Comparison of ENCODE assay signal across 21 mouse cellular contexts in the genomic region with DNA sequence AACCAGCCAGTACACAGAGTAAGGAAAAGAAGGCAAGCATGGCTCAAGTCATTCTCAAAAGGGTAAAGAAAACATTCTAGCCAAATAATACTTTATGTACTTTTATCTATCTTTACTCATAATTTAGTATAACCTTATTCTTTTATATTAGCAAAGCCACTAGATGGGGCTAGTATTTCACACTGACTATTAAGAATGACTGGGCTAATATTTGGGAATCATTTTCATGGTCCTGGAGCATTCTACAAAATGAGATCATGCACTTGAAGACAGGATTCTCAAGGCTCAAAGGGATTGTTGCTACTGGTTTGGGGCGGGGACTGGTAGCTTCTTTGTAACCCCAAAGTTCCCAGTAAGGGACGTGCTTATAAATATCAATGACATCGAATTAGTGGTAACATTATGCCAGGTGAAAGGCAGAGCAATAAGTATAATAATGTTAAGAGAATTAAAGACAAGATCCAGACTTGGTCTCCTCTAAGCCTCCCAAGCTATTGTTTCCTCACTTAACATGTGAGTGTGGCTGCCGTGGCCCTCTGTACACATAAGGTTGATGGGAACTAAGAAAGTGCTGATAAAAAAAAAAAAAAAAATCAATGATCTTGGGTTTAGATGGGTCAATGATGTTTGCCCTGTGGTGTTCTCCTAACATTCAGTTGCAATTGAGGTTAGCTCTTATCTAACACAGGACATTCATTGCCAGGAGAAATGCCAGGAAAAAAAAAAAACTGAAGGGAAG. TPM values are rescaled to one million over a fixed set of nuclear protein-coding genes. Genes with fewer than 3 reads are reported as not detected.
DNase-seq lines count a peak whose midpoint lies in the region; ATAC-seq and TF ChIP-seq lines count a peak whose summit lies in the region.
"Had no signal": no experiment of that assay in that cellular context is flagged by ENCODE, and none has a peak within 500 bp of the region (broad histone marks: within the 10 kb centered on the region; RNA-seq: fewer than 3 reads in every experiment).

No protein-coding gene starts in this region.

- peaks cover 32 to 34% of the 10 kb centered on the region in 2 experiments for H3K4me1 ChIP-seq in liver, embryonic 14.5 days (replicated peaks; ENCODE audit: control insufficient read depth in 2 of 2, insufficient read depth in 2 of 2, low read length in 1 of 2)
- H3K4me1 ChIP-seq: midbrain, embryonic 15.5 days; neural tube, embryonic 13.5 days had no signal

- H3K27me3 ChIP-seq in Patski, result no peaks in the 10 kb centered on the region
- no peaks in the 10 kb centered on the region for H3K27me3 ChIP-seq in liver, embryonic 14.5 days (ENCODE audit: control insufficient read depth, insufficient read depth, low read length)
- H3K27me3 ChIP-seq: midbrain, embryonic 15.5 days; neural tube, embryonic 13.5 days had no signal

- peak; percentile 4 for DNase-seq in embryo, embryonic 11 days
- DNase-seq in embryo, embryonic 10.5 days (ENCODE audit: low spot score), result no peak
- DNase-seq in layer of hippocampus, adult 2 months (ENCODE audit: low spot score in 2 of 2), result no peak
- no peak for DNase-seq in layer of hippocampus, postnatal 10 days (ENCODE audit: low spot score in 2 of 2)
- DNase-seq in Patski (ENCODE audit: low read depth, low spot score), result no peak
- DNase-seq in liver, embryonic 14.5 days (ENCODE audit: low read depth in 3 of 3, low spot score in 3 of 3), result peak in 1 of 3 experiments; percentile 47
- DNase-seq in spleen, postnatal 14 days (ENCODE audit: low spot score in 2 of 2), result no peak
- no peak for DNase-seq in spleen, postnatal 10 days (ENCODE audit: low spot score in 2 of 2)
- DNase-seq: cerebellum, adult 11-12 months; gastrocnemius, postnatal 25 days; kidney, postnatal 10 days; layer of hippocampus, adult 9-11 months; left cerebral cortex, postnatal 4 days had no signal

- no peak overlapping the region for H3K27ac ChIP-seq in layer of hippocampus, adult 2 months
- H3K27ac ChIP-seq in liver, embryonic 14.5 days, result peak overlapping the region; percentile 79
- H3K27ac ChIP-seq: midbrain, embryonic 15.5 days; neural tube, embryonic 13.5 days had no signal

- H3K9me3 ChIP-seq in liver, embryonic 14.5 days (ENCODE audit: control insufficient read depth, low read length), result no peaks in the 10 kb centered on the region
- H3K9me3 ChIP-seq: midbrain, embryonic 15.5 days; neural tube, embryonic 13.5 days had no signal

- in situ Hi-C loops in Patski (cut with MboI; ENCODE audit: low pct_unique_long_range_greater_than_20kb), result loop anchor here (5.0 to 10.0 kb wide), 3 partner anchors 125 to 780 kb away; a partner anchor contains a TSS

- CTCF ChIA-PET in Patski (lab: Charles Lee), result interaction anchor here (1.1 to 4.5 kb wide), 2 partner anchors 11 to 172 kb away, joined by 3 to 22 read pairs; a partner anchor contains a TSS

- ATAC-seq in Patski, result no peak
- ATAC-seq in liver, embryonic 14.5 days (ENCODE audit: insufficient read depth), result peak; percentile 57
- ATAC-seq: activated CD4-positive, CD25-positive, alpha-beta regulatory T cell, adult 4 months; hindbrain, embryonic 16.5 days; midbrain, embryonic 15.5 days had no signal

- peak; percentile 52; the same call in 1 of the 2 replicates for TF ChIP-seq EP300 in liver, embryonic 14.5 days (IDR thresholded peaks at IDR 0.05; ENCODE audit: low read depth)

- 56% methylated on average over 4 of the region's 4 CpGs for WGBS in liver, embryonic 14.5 days (ENCODE audit: insufficient replicate concordance)

- H3K4me2 ChIP-seq in liver, embryonic 14.5 days (ENCODE audit: low read depth), result no peak overlapping the region
- H3K4me2 ChIP-seq: midbrain, embryonic 15.5 days; neural tube, embryonic 13.5 days had no signal

- POLR2A ChIA-PET in Patski (lab: Charles Lee), result no interaction called here

- TF ChIP-seq CTCF in layer of hippocampus, adult 2 months (conservative IDR thresholded peaks at IDR 0.05), result peak; percentile 72
- TF ChIP-seq CTCF in Patski (IDR thresholded peaks at IDR 0.05), result peak; percentile 53
- peak; percentile 55 for TF ChIP-seq CTCF in liver, embryonic 14.5 days (IDR thresholded peaks at IDR 0.05; ENCODE audit: low read depth)

- no peak overlapping the region for H3K4me3 ChIP-seq in layer of hippocampus, adult 2 months
- no peak overlapping the region for H3K4me3 ChIP-seq in liver, embryonic 14.5 days (ENCODE audit: insufficient read depth in 1 of 2, low read depth in 2 of 2, low read length in 2 of 2)
- H3K4me3 ChIP-seq: midbrain, embryonic 15.5 days; neural tube, embryonic 13.5 days had no signal

- peak overlapping the region; percentile 27; the same call in 1 of the 2 replicates for H3K9ac ChIP-seq in liver, embryonic 14.5 days (replicated peaks)
- H3K9ac ChIP-seq: midbrain, embryonic 15.5 days; neural tube, embryonic 13.5 days had no signal

- no peaks in the 10 kb centered on the region for H3K36me3 ChIP-seq in liver, embryonic 14.5 days (replicated peaks; ENCODE audit: control insufficient read depth, insufficient read depth, low read depth)
- H3K36me3 ChIP-seq: midbrain, embryonic 15.5 days; neural tube, embryonic 13.5 days had no signal

RNA-seq across cellular contexts. Expression of a gene that starts 10.8 kb away (rescaled TPM):
- not detected for total RNA-seq in layer of hippocampus, adult 2 months (2021)
- total RNA-seq in layer of hippocampus, postnatal 10 days (2021), result not detected
- polyA plus RNA-seq in Patski (2021), result not detected
- polyA plus RNA-seq in liver, embryonic 14.5 days (2012; rRNA removed), result not detected in 2 replicates
- not detected in 2 replicates for polyA plus RNA-seq in liver, embryonic 14.5 days (2014; fragmentation: Nextera tagmentation; extraction: Ambion mirVana)
- total RNA-seq: gastrocnemius, postnatal 25 days; left cerebral cortex, postnatal 4 days had no signal
- polyA plus RNA-seq: activated CD4-positive, CD25-positive, alpha-beta regulatory T cell, adult 4 months; cortical plate, adult 2 months; heart, embryonic 14.5 days; hindbrain, embryonic 16.5 days; lung, embryonic 16.5 days; midbrain, embryonic 15.5 days; urinary bladder, adult 2 months had no signal

RNA-seq across cellular contexts. Expression of a gene that starts 11.0 kb away (rescaled TPM):
- total RNA-seq in layer of hippocampus, adult 2 months (2021), result not detected
- total RNA-seq in layer of hippocampus, postnatal 10 days (2021), result not detected
- not detected for polyA plus RNA-seq in Patski (2021)
- polyA plus RNA-seq in liver, embryonic 14.5 days (2012; rRNA removed), result not detected in 2 replicates
- not detected in 2 replicates for polyA plus RNA-seq in liver, embryonic 14.5 days (2014; fragmentation: Nextera tagmentation; extraction: Ambion mirVana)
- total RNA-seq: gastrocnemius, postnatal 25 days; left cerebral cortex, postnatal 4 days had no signal
- polyA plus RNA-seq: activated CD4-positive, CD25-positive, alpha-beta regulatory T cell, adult 4 months; heart, embryonic 14.5 days; hindbrain, embryonic 16.5 days; lung, embryonic 16.5 days; midbrain, embryonic 15.5 days; neural tube, embryonic 13.5 days; urinary bladder, adult 2 months had no signal

RNA-seq across cellular contexts. Expression of a gene that starts 42.3 kb away (rescaled TPM):
- 10 to 100 TPM; 48.8 to 58.6 TPM for total RNA-seq in layer of hippocampus, adult 2 months (2021)
- total RNA-seq in layer of hippocampus, postnatal 10 days (2021), result 10 to 100 TPM; 34.1 to 35.2 TPM
- 27.3 TPM for polyA plus RNA-seq in Patski (2021)
- 207 and 272 TPM in 2 replicates for polyA plus RNA-seq in liver, embryonic 14.5 days (2012; rRNA removed)
- polyA plus RNA-seq in liver, embryonic 14.5 days (2014; fragmentation: Nextera tagmentation; extraction: Ambion mirVana), result 326 and 386 TPM in 2 replicates
